Mouse (Mus musculus) layer of hippocampus, postnatal 14 days (tissue): ENCODE results near the gene March10. TPM values are rescaled to one million over a fixed set of nuclear protein-coding genes. Genes with fewer than 3 reads are reported as not detected.

Source experiments
- DNase-seq, 2 experiments: peaks; one replicate each; pipeline ENCODE4 v3.0.0; 2021 to 2022; ENCODE audit warnings: low spot score in 2 of 2, mixed read lengths in 1 of 2
- total RNA-seq, 2 experiments: library from RNA; stranded (reverse); gene quantifications; 2 replicates each; pipeline ENCODE4 v1.2.3; 2021

The March10 gene
- total RNA-seq, 2 experiments from 2014 or later: 0.67 TPM

GRCm38 (mm10) chr11:105316121-105316520 is 140.4 kb downstream of the March10 start:
- DNase-seq: no peak

- DNase-seq: no peak
Observed at GRCm38 (mm10) chr11:105315296-105315695, 141.2 kb downstream of the March10 start.

GRCm38 (mm10) chr11:105313633-105314014 is 142.9 kb downstream of the March10 start:
- DNase-seq: no peak

GRCm38 (mm10) chr11:105312972-105313632 is 143.4 kb downstream of the March10 start:
- peak in 1 of 2 experiments; percentile 32 for DNase-seq

GRCm38 (mm10) chr11:105312311-105312942 is 144.1 kb downstream of the March10 start:
- no peak for DNase-seq

- peak in 1 of 2 experiments; percentile 32 for DNase-seq
Observed at GRCm38 (mm10) chr11:105311291-105311975, 145.1 kb downstream of the March10 start.

Other genes starting within 250 kb of the March10 start
- 1 to 10 TPM; 5.1 to 7.6 TPM for gene Mrc2, start 164.1 kb downstream of the March10 start, total RNA-seq
- gene Tanc2, start 133.3 kb upstream of the March10 start, total RNA-seq: 100 to 1,000 TPM; 175 to 189 TPM